Mouse (Mus musculus) CD4-positive, CD25-positive, alpha-beta regulatory T cell, adult 2 months (primary cell): ENCODE measurements around the gene Atp1a2.
A peak's percentile ranks its signal among the peaks of the same experiment; 100 is the strongest.

Experiments
- DNase-seq: peaks from one replicate; pipeline ENCODE4 v3.0.0-alpha.2; 2012; ENCODE audit warnings: low read depth, low spot score

The Atp1a2 gene

GRCm38 (mm10) chr1:172305153-172305552, 7.3 kb upstream of the Atp1a2 start:
- no peak for DNase-seq

- no peak for DNase-seq
Observed at GRCm38 (mm10) chr1:172304443-172304842, 6.6 kb upstream of the Atp1a2 start.

GRCm38 (mm10) chr1:172302851-172303250, 5.0 kb upstream of the Atp1a2 start:
- DNase-seq = no peak

- no peak for DNase-seq
Observed at GRCm38 (mm10) chr1:172302311-172302710, 4.4 kb upstream of the Atp1a2 start.

GRCm38 (mm10) chr1:172301180-172301579, 3.3 kb upstream of the Atp1a2 start:
- no peak for DNase-seq

- DNase-seq = no peak
Observed at GRCm38 (mm10) chr1:172300247-172300646, 2.4 kb upstream of the Atp1a2 start.

- DNase-seq = no peak
Observed at GRCm38 (mm10) chr1:172299528-172299927, 1.7 kb upstream of the Atp1a2 start.

GRCm38 (mm10) chr1:172296816-172297510, 901 bp downstream of the Atp1a2 start:
- DNase-seq = no peak

GRCm38 (mm10) chr1:172295751-172296197, 2.1 kb downstream of the Atp1a2 start:
- DNase-seq = no peak

GRCm38 (mm10) chr1:172293449-172293848, 4.4 kb downstream of the Atp1a2 start:
- DNase-seq = no peak

- DNase-seq = no peak
Observed at GRCm38 (mm10) chr1:172292880-172293279, 5.0 kb downstream of the Atp1a2 start.

GRCm38 (mm10) chr1:172289617-172289946, 8.3 kb downstream of the Atp1a2 start:
- DNase-seq = no peak

GRCm38 (mm10) chr1:172288900-172289616, 8.8 kb downstream of the Atp1a2 start:
- no peak for DNase-seq

- DNase-seq = peak; percentile 39
Observed at GRCm38 (mm10) chr1:172286740-172287139, 11.1 kb downstream of the Atp1a2 start.

GRCm38 (mm10) chr1:172284221-172284620, 13.6 kb downstream of the Atp1a2 start:
- DNase-seq = no peak

- DNase-seq = no peak
Observed at GRCm38 (mm10) chr1:172283073-172283472, 14.8 kb downstream of the Atp1a2 start.

- DNase-seq = no peak
Observed at GRCm38 (mm10) chr1:172281522-172282254, 16.2 kb downstream of the Atp1a2 start.

GRCm38 (mm10) chr1:172279768-172280509, 17.9 kb downstream of the Atp1a2 start:
- no peak for DNase-seq

GRCm38 (mm10) chr1:172278328-172278727, 19.5 kb downstream of the Atp1a2 start:
- DNase-seq = no peak

GRCm38 (mm10) chr1:172277172-172277571, 20.7 kb downstream of the Atp1a2 start:
- DNase-seq = peak; percentile 60

GRCm38 (mm10) chr1:172274547-172274946, 23.3 kb downstream of the Atp1a2 start:
- DNase-seq = no peak

- DNase-seq = no peak
Observed at GRCm38 (mm10) chr1:172274116-172274515, 23.7 kb downstream of the Atp1a2 start.
